Mouse (Mus musculus) lung, postnatal 0 days (tissue): ENCODE data around the gene Gm4791. TPM values are rescaled to one million over a fixed set of nuclear protein-coding genes. Genes with fewer than 3 reads are reported as not detected.

ENCODE experiments used
- ATAC-seq: fragments of 200-750 bp; cut with Nextera tagmentation; 2 replicates; pipeline ENCODE4 v1.8.0; 2017; ENCODE audit warnings: moderate library complexity
- DNase-seq: peaks from one replicate; pipeline ENCODE4 v3.0.0-alpha.2; 2016; ENCODE audit warnings: low spot score
- H3K27ac ChIP-seq: fragments of 300-500 bp; sonication (generic); 2 replicates; pipeline ENCODE4 v1.5.1; 2014; ENCODE audit warnings: antibody characterized with exemption, mild to moderate bottlenecking, low read length, mixed read lengths
- H3K27me3 ChIP-seq: fragments of 300-500 bp; sonication (generic); replicated peaks from 2 replicates; pipeline ENCODE4 v1.6.1; 2014; ENCODE audit warnings: low read length, mixed read lengths; ENCODE audit not compliant: insufficient read depth
- H3K36me3 ChIP-seq: fragments of 300-500 bp; sonication (generic); 2 replicates; pipeline ENCODE4 v1.6.1; 2014; ENCODE audit warnings: low read length, mixed read lengths; ENCODE audit not compliant: insufficient read depth
- H3K4me1 ChIP-seq: fragments of 300-500 bp; sonication (generic); 2 replicates; pipeline ENCODE4 v1.6.1; 2014; ENCODE audit warnings: antibody characterized with exemption, low read depth, low read length, mixed read lengths; ENCODE audit not compliant: insufficient read depth
- H3K4me2 ChIP-seq: fragments of 300-500 bp; sonication (generic); replicated peaks from 2 replicates; pipeline ENCODE4 v1.6.1; 2014; ENCODE audit warnings: low read depth, mild to moderate bottlenecking, low read length, moderate library complexity, mixed read lengths
- H3K4me3 ChIP-seq: fragments of 300-500 bp; sonication (generic); 2 replicates; pipeline ENCODE4 v1.5.1; 2014; ENCODE audit warnings: low read depth, low read length
- H3K9ac ChIP-seq: fragments of 300-500 bp; sonication (generic); replicated peaks from 2 replicates; pipeline ENCODE4 v1.6.1; 2014; ENCODE audit warnings: low read depth, mild to moderate bottlenecking
- H3K9me3 ChIP-seq: fragments of 300-500 bp; sonication (generic); 2 replicates; pipeline ENCODE4 v1.6.1; 2016; ENCODE audit warnings: low read length, mixed read lengths
- CTCF ChIP-seq: IDR thresholded peaks from 2 replicates; pipeline ENCODE4 v1.5.1; 2016; ENCODE audit warnings: antibody characterized with exemption, mild to moderate bottlenecking
- EP300 ChIP-seq: IDR thresholded peaks from 2 replicates; pipeline ENCODE4 v1.6.1; 2016; ENCODE audit warnings: antibody characterized with exemption, mild to moderate bottlenecking, control low read depth
- WGBS: fragments of 180-500 bp; shearing (Covaris S2); extraction: QIAGEN DNeasy Blood & Tissue Kit; methylation state at CpG from one replicate; pipeline ENCODE4 v1.1.7; 2014; 5-methylcytosine and 5-hydroxymethylcytosine counted together
- polyA plus RNA-seq: library from polyadenylated mRNA; unstranded; fragments of >200 nt; fragmentation: Nextera tagmentation; extraction: Ambion mirVana; gene quantifications from 2 replicates; pipeline ENCODE4 v1.2.1, GENCODE M21; 2015

Gene Gm4791
- polyA plus RNA-seq, 1 experiment from 2014 or later, result not detected

- no peak for TF ChIP-seq EP300
- TF ChIP-seq CTCF, result no peak
- ATAC-seq (no peak), DNase-seq (peak; percentile 14)
- H3K27ac ChIP-seq, result no peak overlapping the region
- H3K9ac ChIP-seq, result no peak overlapping the region
- H3K4me3 ChIP-seq, result no peak overlapping the region
- H3K36me3 ChIP-seq, result no peaks in the 10 kb centered on the region
- no peaks in the 10 kb centered on the region for H3K9me3 ChIP-seq
- H3K4me1 ChIP-seq, result no peaks in the 10 kb centered on the region
- H3K4me2 ChIP-seq, result no peak overlapping the region
- H3K27me3 ChIP-seq, result no peaks in the 10 kb centered on the region
- 7% methylated on average over 2 of the region's 2 CpGs for WGBS
Measured at GRCm38 (mm10) chr9:46980111-46980510, 18.4 kb upstream of the Gm4791 start.

GRCm38 (mm10) chr9:46983471-46983870, 15.1 kb upstream of the Gm4791 start:
- no peak overlapping the region for H3K4me2 ChIP-seq
- WGBS, result 22% methylated on average over 2 of the region's 2 CpGs
- no peaks in the 10 kb centered on the region for H3K27me3 ChIP-seq
- no peaks in the 10 kb centered on the region for H3K36me3 ChIP-seq
- H3K27ac ChIP-seq, result no peak overlapping the region
- H3K4me1 ChIP-seq, result no peaks in the 10 kb centered on the region
- TF ChIP-seq EP300 (no peak), CTCF (no peak)
- DNase-seq (no peak), ATAC-seq (no peak)
- no peaks in the 10 kb centered on the region for H3K9me3 ChIP-seq
- H3K9ac ChIP-seq, result no peak overlapping the region
- H3K4me3 ChIP-seq, result no peak overlapping the region

- H3K36me3 ChIP-seq, result no peaks in the 10 kb centered on the region
- 0 out of 2 replicates have a peak overlapping the region, but pooled peaks have one; percentile 5 for H3K4me2 ChIP-seq
- no peaks in the 10 kb centered on the region for H3K4me1 ChIP-seq
- DNase-seq (peak; percentile 75), ATAC-seq (peak; percentile 62)
- no peaks in the 10 kb centered on the region for H3K9me3 ChIP-seq
- no peak overlapping the region for H3K4me3 ChIP-seq
- H3K9ac ChIP-seq, result no peak overlapping the region
- WGBS, result 37% methylated on average over 6 of the region's 6 CpGs
- no peak overlapping the region for H3K27ac ChIP-seq
- no peaks in the 10 kb centered on the region for H3K27me3 ChIP-seq
- no peak for TF ChIP-seq CTCF
- TF ChIP-seq EP300, result peak; percentile 88
Measured at GRCm38 (mm10) chr9:47041569-47041968, 43.0 kb downstream of the Gm4791 start.
